23 mouse cellular contexts compared by ENCODE assay signal in the genomic region with DNA sequence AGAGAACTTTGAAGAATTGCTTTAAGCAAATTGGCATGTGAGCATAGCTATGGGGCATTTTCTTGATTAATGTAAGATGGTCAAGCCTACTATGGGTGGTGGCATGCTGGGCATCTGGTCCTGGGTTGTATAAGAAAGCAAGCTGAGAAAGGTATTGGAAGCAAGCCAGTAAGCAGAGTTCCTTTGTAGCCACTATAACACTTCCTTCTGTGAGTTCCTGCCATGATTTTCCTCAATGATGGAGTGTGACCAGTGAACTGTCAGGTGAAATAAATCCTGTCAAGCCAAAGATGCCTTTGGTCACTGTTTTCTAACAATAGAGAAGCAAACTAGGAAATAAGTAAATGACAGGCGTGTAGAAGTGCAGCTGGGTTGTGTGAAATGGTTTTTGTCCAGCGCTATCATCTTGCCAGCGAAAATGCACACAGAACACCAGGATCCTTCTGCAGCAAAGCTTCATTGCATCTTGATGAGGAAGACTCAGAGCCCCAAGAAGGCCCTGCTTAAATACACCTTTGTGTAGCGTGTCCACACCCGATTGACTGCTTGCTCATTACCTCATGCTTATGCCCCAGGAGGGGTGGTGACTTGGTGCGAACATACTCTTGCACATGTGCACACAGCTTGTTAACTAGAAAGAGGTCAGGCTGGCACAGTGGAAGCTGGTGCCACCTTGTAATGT. TPM values are rescaled to one million over a fixed set of nuclear protein-coding genes. Genes with fewer than 3 reads are reported as not detected.
"Had no signal": no experiment of that assay in that cellular context is flagged by ENCODE, and none has a peak within 500 bp of the region (broad histone marks: within the 10 kb centered on the region; RNA-seq: fewer than 3 reads in every experiment).

No protein-coding gene starts in this region.

RNA-seq across cellular contexts. Expression of a gene that starts 13.1 kb away (rescaled TPM):
- total RNA-seq: layer of hippocampus, adult 2 months; layer of hippocampus, postnatal 25 days; left cerebral cortex, adult 18-20 months; left cerebral cortex, postnatal 25 days; liver, adult 2 months; megakaryocyte progenitor cell, adult 5-6 weeks; megakaryocyte-erythroid progenitor cell, adult 5-6 weeks; monocyte, adult 5-6 weeks had no signal
- polyA plus RNA-seq: intestine, postnatal 0 days; kidney, adult 2 months; kidney, embryonic 14.5 days; kidney, postnatal 0 days; large intestine, adult 2 months; limb, embryonic 11.5 days; limb, embryonic 14.5 days; liver, adult 2 months; liver, embryonic 13.5 days; liver, embryonic 16.5 days; lung, adult 2 months; lung, embryonic 16.5 days; myocyte; stomach, embryonic 14.5 days; stomach, postnatal 0 days; thymus, adult 2 months had no signal
